Mouse (Mus musculus) neural tube, embryonic 13.5 days (tissue): ENCODE results near the gene Hmcn1. TPM values are rescaled to one million over a fixed set of nuclear protein-coding genes. Genes with fewer than 3 reads are reported as not detected.
A peak's percentile ranks its signal among the peaks of the same experiment; 100 is the strongest.

Experiments used
- ATAC-seq: fragments of 200-750 bp; cut with Nextera tagmentation; 2 replicates; pipeline ENCODE4 v1.8.0; 2017; ENCODE audit warnings: low read depth, mild to moderate bottlenecking, moderate TSS enrichment, moderate library complexity
- H3K27ac ChIP-seq: fragments of 300-500 bp; sonication (generic); replicated peaks from 2 replicates; pipeline ENCODE4 v1.5.1; 2015; ENCODE audit warnings: moderate library complexity, mild to moderate bottlenecking, inconsistent platforms
- H3K27me3 ChIP-seq: fragments of 300-500 bp; sonication (generic); 2 replicates; pipeline ENCODE4 v1.6.1; 2015; ENCODE audit warnings: mild to moderate bottlenecking, inconsistent platforms
- H3K36me3 ChIP-seq: fragments of 300-500 bp; sonication (generic); 2 replicates; pipeline ENCODE4 v1.6.1; 2015; ENCODE audit warnings: mild to moderate bottlenecking, inconsistent platforms
- H3K4me1 ChIP-seq: fragments of 300-500 bp; sonication (generic); replicated peaks from 2 replicates; pipeline ENCODE4 v1.6.1; 2015; ENCODE audit warnings: inconsistent platforms
- H3K4me2 ChIP-seq: fragments of 300-500 bp; sonication (generic); 2 replicates; pipeline ENCODE4 v1.6.1; 2015; ENCODE audit warnings: inconsistent platforms, mild to moderate bottlenecking, moderate library complexity
- H3K4me3 ChIP-seq: fragments of 300-500 bp; sonication (generic); 2 replicates; pipeline ENCODE4 v1.5.1; 2015; ENCODE audit warnings: mild to moderate bottlenecking, inconsistent platforms
- H3K9ac ChIP-seq: fragments of 300-500 bp; sonication (generic); 2 replicates; pipeline ENCODE4 v1.6.1; 2015; ENCODE audit warnings: moderate library complexity, mild to moderate bottlenecking, inconsistent platforms
- H3K9me3 ChIP-seq: fragments of 300-500 bp; sonication (generic); 2 replicates; pipeline ENCODE4 v1.6.1; 2016; ENCODE audit warnings: inconsistent platforms
- WGBS: fragments of 180-500 bp; shearing (Covaris S2); methylation state at CpG from one replicate; pipeline ENCODE4 v1.1.7; 2015; 5-methylcytosine and 5-hydroxymethylcytosine counted together
- polyA plus RNA-seq: library from polyadenylated mRNA; unstranded; fragments of >200 nt; fragmentation: Nextera tagmentation; extraction: Ambion mirVana; gene quantifications from 2 replicates; pipeline ENCODE4 v1.2.1, GENCODE M21; 2015

Gene Hmcn1
- polyA plus RNA-seq, 1 experiment from 2014 or later = 2.5 TPM

DNA sequence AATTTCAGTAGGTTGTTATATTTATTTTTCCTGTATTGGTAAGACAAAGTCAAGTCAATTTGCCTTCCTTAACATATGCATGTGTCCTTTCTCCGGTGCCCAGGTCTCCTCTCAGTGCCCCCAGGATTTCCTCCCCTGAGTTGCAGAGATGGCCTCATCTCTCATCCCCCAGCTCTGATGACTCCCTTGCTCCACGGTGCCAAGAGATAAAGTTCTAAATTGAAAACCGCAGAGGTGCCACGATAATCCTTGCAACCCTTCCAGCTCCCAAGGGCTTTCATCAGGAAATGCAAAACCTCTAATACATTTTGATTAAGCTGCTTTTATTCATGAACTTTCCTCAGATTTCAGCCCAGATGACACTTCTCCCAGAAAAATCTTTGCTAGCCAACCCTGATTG lies 8.3 kb downstream of the Hmcn1 start:
- Histone ChIP-seq H3K36me3 (no peaks in the 10 kb centered on the region), H3K4me2 (no peak overlapping the region), H3K4me3 (no peak overlapping the region), H3K27me3 (no peaks in the 10 kb centered on the region), H3K27ac (no peak overlapping the region), H3K9me3 (no peaks in the 10 kb centered on the region), H3K9ac (no peak overlapping the region), H3K4me1 (no peaks in the 10 kb centered on the region)
- ATAC-seq = no peak
- 78% methylated on average over 4 of the region's 4 CpGs for WGBS

DNA sequence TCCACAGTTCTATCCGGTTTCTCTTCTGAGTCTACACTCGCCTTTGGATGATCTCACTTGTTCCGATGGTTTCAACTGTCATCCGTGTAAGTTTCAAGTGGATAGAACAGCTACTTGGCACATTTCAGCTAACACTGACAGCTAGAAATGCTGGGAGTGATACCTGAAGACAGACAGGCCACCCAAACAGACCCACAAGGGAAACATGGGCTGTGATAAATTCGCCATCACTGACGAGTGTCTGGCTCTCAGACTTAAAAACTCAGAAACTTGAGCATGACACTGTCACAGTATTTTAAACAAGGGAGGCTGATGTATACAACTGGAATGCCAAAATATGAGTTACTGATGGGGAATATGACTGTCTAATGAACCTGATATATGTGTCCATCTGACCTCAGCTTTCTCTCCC lies 9.1 kb downstream of the Hmcn1 start:
- Histone ChIP-seq H3K9me3 (no peaks in the 10 kb centered on the region), H3K27ac (no peak overlapping the region), H3K4me1 (no peaks in the 10 kb centered on the region), H3K9ac (no peak overlapping the region), H3K27me3 (no peaks in the 10 kb centered on the region), H3K4me3 (no peak overlapping the region), H3K4me2 (no peak overlapping the region), H3K36me3 (no peaks in the 10 kb centered on the region)
- no peak for ATAC-seq
- WGBS = 86% methylated on average over 6 of the region's 6 CpGs

DNA sequence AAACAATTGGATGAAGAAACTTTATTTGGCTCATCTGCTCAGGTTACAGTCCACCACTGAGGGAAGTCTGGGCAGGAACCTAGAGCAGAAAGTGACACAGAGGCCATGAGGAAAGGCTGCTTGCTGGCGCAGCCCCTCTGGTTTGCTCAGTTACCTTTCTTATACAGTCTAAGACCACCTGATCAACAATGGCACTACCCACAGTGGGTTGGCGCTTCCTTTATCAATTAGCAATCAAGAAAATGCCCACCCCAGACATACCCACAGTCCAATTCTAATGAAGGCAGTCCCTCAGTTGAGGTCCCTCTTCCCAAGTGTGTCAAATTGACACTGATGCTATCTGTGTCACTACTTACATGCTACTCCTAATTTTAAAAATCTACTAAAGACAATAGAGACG lies 14.6 kb downstream of the Hmcn1 start:
- WGBS = 95% methylated on average over 3 of the region's 3 CpGs

DNA sequence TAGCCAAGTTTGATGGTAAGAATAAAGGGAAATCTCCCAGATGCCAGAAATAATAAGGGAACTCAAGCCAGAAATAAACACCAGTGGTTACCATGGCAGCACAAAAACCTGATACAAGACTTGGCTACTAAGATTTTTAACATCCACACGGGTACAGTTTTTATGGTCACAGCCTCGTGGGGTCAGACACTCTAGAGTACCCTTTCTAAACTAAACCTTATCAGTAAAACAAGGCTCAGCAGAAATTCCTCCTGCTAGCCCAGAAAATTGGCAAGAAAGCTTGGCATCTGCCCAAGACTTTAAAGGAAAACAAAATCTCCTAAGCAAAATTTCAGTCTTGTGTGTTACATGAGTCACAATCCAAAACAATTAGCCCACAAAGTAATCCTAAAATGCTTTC lies 17.0 kb downstream of the Hmcn1 start:
- H3K9ac ChIP-seq = no peak overlapping the region
- no peak overlapping the region for H3K4me3 ChIP-seq
- H3K27ac ChIP-seq = peak overlapping the region; percentile 18; the same call in 1 of the 2 replicates
- ATAC-seq = no peak
- no peaks in the 10 kb centered on the region for H3K27me3 ChIP-seq
- peaks cover 13% of the 10 kb centered on the region for H3K4me1 ChIP-seq
- 7% methylated on average over 2 of the region's 2 CpGs for WGBS
- no peaks in the 10 kb centered on the region for H3K9me3 ChIP-seq
- H3K4me2 ChIP-seq = no peak overlapping the region
- no peaks in the 10 kb centered on the region for H3K36me3 ChIP-seq

More for the DNA sequence above, 14.6 kb downstream of the Hmcn1 start:
- no peaks in the 10 kb centered on the region for H3K9me3 ChIP-seq
- peaks cover 13% of the 10 kb centered on the region for H3K4me1 ChIP-seq
- no peaks in the 10 kb centered on the region for H3K36me3 ChIP-seq
- no peaks in the 10 kb centered on the region for H3K27me3 ChIP-seq
- H3K4me2 ChIP-seq = no peak overlapping the region
- ATAC-seq = no peak
- no peak overlapping the region for H3K4me3 ChIP-seq
- no peak overlapping the region for H3K27ac ChIP-seq
- no peak overlapping the region for H3K9ac ChIP-seq

DNA sequence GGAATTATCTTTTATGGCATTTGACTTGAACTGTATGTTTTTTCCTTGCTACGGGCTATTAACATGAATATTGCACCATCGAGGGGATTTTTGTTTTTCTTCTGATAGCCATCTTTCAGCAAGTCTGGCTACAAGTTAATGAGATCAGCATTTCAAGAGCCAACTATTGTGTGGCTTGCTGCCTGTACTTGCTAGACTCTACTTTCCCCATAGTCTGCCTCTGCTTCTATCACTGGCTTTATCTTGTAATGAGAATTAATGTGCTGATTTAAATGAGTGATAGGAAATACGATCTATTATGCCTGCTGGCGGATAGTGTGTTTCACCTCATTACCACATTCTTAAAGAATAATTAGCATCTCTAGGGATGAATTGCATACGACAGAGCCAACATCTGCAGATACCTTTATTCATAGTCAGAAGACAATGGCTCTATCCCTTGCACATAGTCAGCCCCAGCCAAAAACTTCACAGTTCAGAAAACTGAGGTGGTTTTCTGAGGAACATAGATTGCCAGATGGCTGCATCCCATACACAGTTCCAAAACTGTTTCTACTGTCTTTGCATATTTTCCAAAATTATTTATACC lies 33.7 kb downstream of the Hmcn1 start:
- H3K4me3 ChIP-seq = no peak overlapping the region
- no peaks in the 10 kb centered on the region; the same call in 1 of the 2 replicates for H3K4me1 ChIP-seq
- no peak overlapping the region for H3K4me2 ChIP-seq
- no peak overlapping the region for H3K27ac ChIP-seq
- H3K27me3 ChIP-seq = no peaks in the 10 kb centered on the region
- no peaks in the 10 kb centered on the region for H3K36me3 ChIP-seq
- H3K9ac ChIP-seq = no peak overlapping the region
- no peaks in the 10 kb centered on the region for H3K9me3 ChIP-seq
- WGBS = 48% methylated on average over 5 of the region's 5 CpGs
- ATAC-seq = no peak

DNA sequence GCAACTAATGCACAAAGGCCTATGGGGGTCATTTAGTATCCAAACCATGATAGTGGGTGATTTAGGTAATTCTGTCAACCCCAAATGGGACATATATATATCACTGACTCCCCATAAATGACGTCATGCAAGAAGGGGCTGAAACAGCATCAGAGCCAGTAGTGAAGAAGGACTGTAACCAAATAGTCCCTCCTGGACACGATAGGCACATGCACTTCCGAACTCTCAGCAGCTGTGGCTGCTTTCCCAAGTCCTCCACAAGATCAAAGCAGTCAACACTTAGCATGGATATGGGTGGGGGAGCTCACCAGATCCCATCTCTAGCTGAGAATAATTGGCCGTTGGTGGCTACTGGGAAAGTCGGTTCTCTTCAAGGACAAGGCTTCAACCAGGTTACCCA lies 42.2 kb downstream of the Hmcn1 start:
- 83% methylated on average over 5 of the region's 5 CpGs for WGBS
- Histone ChIP-seq H3K9me3 (no peaks in the 10 kb centered on the region), H3K4me1 (peaks cover 19% of the 10 kb centered on the region), H3K27me3 (no peaks in the 10 kb centered on the region), H3K36me3 (no peaks in the 10 kb centered on the region), H3K4me2 (no peak overlapping the region), H3K4me3 (no peak overlapping the region), H3K9ac (no peak overlapping the region), H3K27ac (no peak overlapping the region)
- ATAC-seq = no peak

DNA sequence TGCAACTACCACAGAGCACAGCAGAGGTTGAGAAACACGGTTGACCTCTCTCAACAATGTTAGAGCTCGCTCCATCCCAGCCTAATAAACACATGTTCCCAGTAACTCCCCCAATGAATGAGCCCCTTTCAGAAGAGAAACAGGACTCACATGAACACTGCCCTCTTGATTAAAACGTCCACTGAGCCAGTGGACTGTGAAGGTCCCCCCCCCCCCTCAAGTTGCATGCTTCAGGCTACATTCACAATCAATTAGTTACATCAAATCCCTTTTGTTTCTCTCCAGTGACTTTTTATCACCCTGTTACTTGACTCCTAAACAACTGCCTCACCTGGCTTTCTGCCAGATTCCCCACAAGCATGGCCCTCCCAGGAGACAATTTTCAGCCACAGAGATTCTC lies 43.2 kb downstream of the Hmcn1 start:
- no peaks in the 10 kb centered on the region for H3K27me3 ChIP-seq
- H3K27ac ChIP-seq = 0 out of 2 replicates have a peak overlapping the region, but pooled peaks have one; percentile 24
- no peaks in the 10 kb centered on the region for H3K36me3 ChIP-seq
- H3K4me1 ChIP-seq = peaks cover 19% of the 10 kb centered on the region
- H3K9ac ChIP-seq = no peak overlapping the region
- H3K4me2 ChIP-seq = no peak overlapping the region
- H3K4me3 ChIP-seq = no peak overlapping the region
- 4% methylated on average over 3 of the region's 3 CpGs for WGBS
- no peaks in the 10 kb centered on the region for H3K9me3 ChIP-seq
- peak; percentile 93 for ATAC-seq

DNA sequence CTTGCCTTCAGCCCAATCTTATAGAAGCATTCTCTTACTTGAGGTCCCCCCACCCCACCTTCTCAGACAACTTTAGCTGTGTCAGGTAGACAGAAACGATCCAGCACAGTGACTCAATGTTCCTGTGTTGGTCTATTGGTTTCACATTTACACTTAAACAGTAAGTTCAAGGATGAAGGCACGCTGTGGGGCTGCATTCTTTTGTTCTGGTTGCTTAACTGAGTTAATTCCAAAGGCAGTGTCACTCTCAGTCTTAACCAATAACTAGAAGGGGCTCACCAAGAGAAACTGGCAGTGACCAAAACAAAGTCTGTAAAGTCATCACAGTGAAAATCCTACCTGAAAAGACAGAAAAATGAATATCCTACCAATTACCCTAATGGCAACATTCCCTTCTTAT lies 44.3 kb downstream of the Hmcn1 start:
- H3K4me2 ChIP-seq = no peak overlapping the region
- no peak overlapping the region for H3K27ac ChIP-seq
- peaks cover 19% of the 10 kb centered on the region for H3K4me1 ChIP-seq
- no peaks in the 10 kb centered on the region for H3K9me3 ChIP-seq
- no peaks in the 10 kb centered on the region for H3K27me3 ChIP-seq
- ATAC-seq = no peak
- no peaks in the 10 kb centered on the region for H3K36me3 ChIP-seq
- no peak overlapping the region for H3K9ac ChIP-seq
- WGBS = 83% methylated on average over 2 of the region's 2 CpGs
- no peak overlapping the region for H3K4me3 ChIP-seq

DNA sequence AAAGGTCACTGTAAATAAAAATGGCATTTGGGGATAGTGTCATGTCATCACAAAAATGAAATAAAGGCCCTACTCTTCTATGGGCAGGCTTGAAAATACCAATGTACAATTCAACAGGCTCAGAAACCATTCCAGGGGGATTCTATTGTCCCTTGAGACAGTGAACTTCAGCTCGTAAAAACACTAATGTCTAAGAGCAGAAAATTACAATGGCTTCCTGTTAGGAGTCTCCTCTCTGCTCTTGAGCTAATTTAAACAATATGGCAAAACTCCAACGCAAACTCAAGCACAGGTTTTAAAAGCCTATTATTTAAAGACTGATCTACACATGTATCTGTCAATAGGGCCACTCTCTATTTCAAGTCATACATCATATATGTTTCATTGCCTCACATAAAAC lies 49.6 kb downstream of the Hmcn1 start:
- no peaks in the 10 kb centered on the region for H3K9me3 ChIP-seq
- no peak overlapping the region for H3K4me3 ChIP-seq
- 15% methylated on average over 2 of the region's 2 CpGs for WGBS
- no peak overlapping the region for H3K9ac ChIP-seq
- no peaks in the 10 kb centered on the region for H3K36me3 ChIP-seq
- ATAC-seq = no peak
- peaks cover 5% of the 10 kb centered on the region; the same call in 1 of the 2 replicates for H3K4me1 ChIP-seq
- H3K27me3 ChIP-seq = no peaks in the 10 kb centered on the region
- no peak overlapping the region for H3K4me2 ChIP-seq
- no peak overlapping the region for H3K27ac ChIP-seq

DNA sequence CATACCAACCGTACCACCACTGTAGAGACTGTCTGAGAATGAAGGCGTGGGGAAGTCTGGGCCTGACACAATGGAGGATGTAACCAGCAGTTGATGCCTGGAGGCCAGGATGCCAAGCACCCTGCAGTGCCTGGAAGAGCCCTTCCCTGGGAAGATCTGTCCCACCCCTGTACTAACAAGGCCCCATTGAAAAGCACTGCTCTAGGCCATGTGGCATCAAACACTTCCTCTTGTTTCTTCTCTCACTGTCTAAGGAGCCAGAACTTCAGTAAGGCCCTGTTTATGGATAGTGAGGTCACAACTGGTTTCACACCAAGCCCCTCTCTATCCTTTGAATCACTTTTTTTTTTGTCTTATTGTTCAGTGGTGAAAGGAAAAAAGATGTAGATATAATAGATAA lies 51.1 kb downstream of the Hmcn1 start:
- ATAC-seq = no peak
- H3K4me3 ChIP-seq = no peak overlapping the region
- H3K9me3 ChIP-seq = no peaks in the 10 kb centered on the region
- H3K4me1 ChIP-seq = peaks cover 5% of the 10 kb centered on the region; the same call in 1 of the 2 replicates
- no peak overlapping the region for H3K27ac ChIP-seq
- WGBS = 85% methylated on average over 2 of the region's 2 CpGs
- H3K9ac ChIP-seq = no peak overlapping the region
- H3K27me3 ChIP-seq = no peaks in the 10 kb centered on the region
- H3K4me2 ChIP-seq = no peak overlapping the region
- no peaks in the 10 kb centered on the region for H3K36me3 ChIP-seq

DNA sequence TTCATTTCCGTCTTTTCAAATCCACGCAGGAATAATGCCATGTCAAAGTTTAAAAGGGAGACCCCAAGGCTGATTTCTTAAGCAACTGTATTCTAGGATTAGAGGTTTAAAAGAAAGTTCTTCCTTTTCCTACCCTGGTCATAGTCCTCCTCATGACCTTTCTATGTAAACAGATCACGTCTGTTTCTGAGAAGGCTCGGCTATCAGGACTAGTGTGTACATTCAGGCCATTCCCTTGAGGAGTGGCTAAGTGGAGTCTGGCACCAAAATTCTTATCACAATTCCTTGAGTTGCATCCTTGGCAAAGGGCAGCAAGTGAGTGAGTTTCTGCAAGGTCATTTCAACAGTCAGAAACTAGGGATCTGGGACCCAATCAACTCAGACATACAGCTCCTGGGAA lies 56.4 kb downstream of the Hmcn1 start:
- Histone ChIP-seq H3K27ac (no peak overlapping the region), H3K4me3 (no peak overlapping the region), H3K36me3 (no peaks in the 10 kb centered on the region), H3K4me2 (no peak overlapping the region), H3K9ac (no peak overlapping the region), H3K9me3 (no peaks in the 10 kb centered on the region), H3K4me1 (no peaks in the 10 kb centered on the region), H3K27me3 (no peaks in the 10 kb centered on the region)
- WGBS = 77% methylated on average over 4 of the region's 4 CpGs
- no peak for ATAC-seq

DNA sequence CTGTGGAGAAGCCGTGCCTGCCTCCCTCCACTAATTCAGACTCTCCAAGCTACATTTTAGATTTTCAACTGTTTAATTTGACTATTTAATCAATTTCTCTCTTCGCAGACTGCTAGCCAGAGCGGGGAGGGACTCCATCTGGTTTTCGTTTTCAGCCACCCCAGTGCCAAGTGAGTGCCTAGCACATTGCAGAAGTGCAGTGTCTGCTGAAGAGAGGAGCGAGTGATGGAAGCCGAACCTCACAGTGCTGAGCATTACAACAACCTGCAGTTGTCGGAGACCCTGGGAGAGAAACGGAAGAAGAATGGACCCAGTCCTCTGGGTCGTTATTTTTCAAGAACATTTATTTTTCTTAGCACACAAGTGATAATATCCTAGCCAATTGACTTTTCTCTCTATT lies 59.6 kb downstream of the Hmcn1 start:
- no peak overlapping the region for H3K9ac ChIP-seq
- H3K4me3 ChIP-seq = no peak overlapping the region
- H3K4me2 ChIP-seq = no peak overlapping the region
- no peak overlapping the region for H3K27ac ChIP-seq
- 55% methylated on average over 9 of the region's 9 CpGs for WGBS
- no peaks in the 10 kb centered on the region for H3K27me3 ChIP-seq
- ATAC-seq = no peak
- no peaks in the 10 kb centered on the region for H3K36me3 ChIP-seq
- H3K4me1 ChIP-seq = no peaks in the 10 kb centered on the region
- H3K9me3 ChIP-seq = no peaks in the 10 kb centered on the region

DNA sequence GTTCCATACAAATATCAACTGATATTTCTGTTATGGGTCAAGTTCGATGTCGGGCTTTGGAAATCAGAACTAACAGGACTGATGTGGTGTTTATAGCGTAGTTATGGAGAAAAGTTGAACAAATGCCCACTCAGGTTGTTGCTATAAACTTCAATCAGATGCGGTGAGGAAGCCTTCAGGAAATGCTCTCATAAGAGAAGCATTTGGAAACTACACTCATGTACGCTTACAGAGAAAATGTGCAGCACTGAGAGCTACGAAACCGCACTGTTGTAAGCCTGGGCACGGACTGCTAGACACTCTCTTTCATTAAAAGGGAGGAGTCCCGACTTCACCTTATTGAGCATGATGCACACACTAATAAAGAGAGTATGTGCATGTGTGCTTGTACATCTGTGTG lies 72.4 kb downstream of the Hmcn1 start:
- no peak overlapping the region for H3K27ac ChIP-seq
- H3K4me2 ChIP-seq = no peak overlapping the region
- H3K4me3 ChIP-seq = no peak overlapping the region
- H3K9ac ChIP-seq = no peak overlapping the region
- no peaks in the 10 kb centered on the region for H3K4me1 ChIP-seq
- ATAC-seq = no peak
- no peaks in the 10 kb centered on the region for H3K36me3 ChIP-seq
- H3K9me3 ChIP-seq = no peaks in the 10 kb centered on the region
- no peaks in the 10 kb centered on the region for H3K27me3 ChIP-seq
- WGBS = 83% methylated on average over 9 of the region's 9 CpGs
